Mouse (Mus musculus) gonadal fat pad, adult 2 months (tissue): Measurements from ENCODE around the gene Esam. TPM values are rescaled to one million over a fixed set of nuclear protein-coding genes. Genes with fewer than 3 reads are reported as not detected.

Source experiments
- DNase-seq: peaks from one replicate; pipeline ENCODE4 v3.0.0-alpha.2; 2012; ENCODE audit warnings: low read depth
- polyA plus RNA-seq: library from polyadenylated mRNA; depleted of rRNA; stranded (reverse); fragments of >200 nt; gene quantifications from 2 replicates; pipeline ENCODE4 v1.2.3, GENCODE M21; 2012

Gene Esam
- polyA plus RNA-seq, 1 experiment: 73.5 TPM

DNA sequence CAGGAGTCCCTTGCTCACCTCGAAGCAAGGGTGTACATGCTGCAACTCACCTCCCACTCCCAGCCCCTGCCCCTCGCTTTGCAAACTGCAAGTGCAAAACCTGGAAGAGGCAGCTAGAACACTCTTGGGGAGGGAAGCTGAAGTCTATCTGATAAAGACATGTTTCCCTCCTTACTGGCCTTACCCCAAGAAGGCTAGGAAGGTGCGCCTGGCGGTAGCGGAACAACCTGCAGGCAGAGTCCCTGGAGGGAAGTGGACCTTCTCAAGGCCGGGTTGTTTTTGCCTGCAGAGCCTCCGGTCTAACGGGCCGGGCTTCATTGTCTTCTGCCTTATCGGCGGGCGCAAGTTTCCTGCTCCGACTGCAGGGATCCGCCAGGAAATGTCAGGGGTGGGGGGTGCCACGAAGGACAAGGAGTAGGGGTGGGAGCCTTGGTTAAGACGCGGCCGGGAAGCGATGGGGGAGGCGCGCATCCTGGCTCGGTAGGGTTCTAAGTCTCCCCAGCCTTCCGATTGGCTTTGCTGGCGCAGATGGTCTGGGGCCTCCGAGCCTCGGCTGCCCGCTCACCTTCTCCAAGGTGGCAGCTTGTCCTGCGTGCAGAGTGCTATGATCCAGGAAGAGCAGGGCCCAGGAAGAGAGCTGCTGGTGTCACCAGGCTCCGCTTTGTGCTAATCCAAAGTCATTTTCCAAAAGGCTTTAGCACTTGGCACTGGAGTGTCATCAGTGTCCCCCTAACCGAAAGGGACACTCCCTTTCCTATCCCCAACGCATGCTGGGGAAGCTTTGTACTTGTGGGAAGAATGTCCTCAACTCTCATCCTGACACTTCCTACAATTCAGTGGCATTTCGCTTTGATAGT is 2.4 kb downstream of the Esam start:
- no peak for DNase-seq

- no peak for DNase-seq
These were observed 3.2 kb downstream of the Esam start for GRCm38 (mm10) chr9:37530888-37531705.

DNA sequence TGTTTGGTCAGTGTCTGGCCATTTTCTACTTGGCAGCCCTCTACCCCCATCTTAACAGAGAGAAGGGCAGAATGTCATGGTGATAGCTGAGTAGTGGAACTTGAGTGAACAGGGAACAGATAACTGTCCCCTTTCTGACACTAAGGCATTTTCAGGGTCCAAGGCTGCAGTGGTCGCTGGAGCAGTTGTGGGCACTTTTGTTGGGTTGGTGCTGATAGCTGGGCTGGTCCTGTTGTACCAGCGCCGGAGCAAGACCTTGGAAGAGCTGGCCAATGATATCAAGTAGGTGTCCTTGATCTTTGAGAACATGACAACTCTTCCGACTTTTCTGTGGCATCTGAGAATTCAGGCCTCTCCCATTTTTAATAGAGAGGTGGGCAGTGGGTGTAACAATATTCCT is 9.0 kb downstream of the Esam start:
- DNase-seq: no peak

GRCm38 (mm10) chr9:37537658-37538250 is 9.9 kb downstream of the Esam start:
- no peak for DNase-seq

DNA sequence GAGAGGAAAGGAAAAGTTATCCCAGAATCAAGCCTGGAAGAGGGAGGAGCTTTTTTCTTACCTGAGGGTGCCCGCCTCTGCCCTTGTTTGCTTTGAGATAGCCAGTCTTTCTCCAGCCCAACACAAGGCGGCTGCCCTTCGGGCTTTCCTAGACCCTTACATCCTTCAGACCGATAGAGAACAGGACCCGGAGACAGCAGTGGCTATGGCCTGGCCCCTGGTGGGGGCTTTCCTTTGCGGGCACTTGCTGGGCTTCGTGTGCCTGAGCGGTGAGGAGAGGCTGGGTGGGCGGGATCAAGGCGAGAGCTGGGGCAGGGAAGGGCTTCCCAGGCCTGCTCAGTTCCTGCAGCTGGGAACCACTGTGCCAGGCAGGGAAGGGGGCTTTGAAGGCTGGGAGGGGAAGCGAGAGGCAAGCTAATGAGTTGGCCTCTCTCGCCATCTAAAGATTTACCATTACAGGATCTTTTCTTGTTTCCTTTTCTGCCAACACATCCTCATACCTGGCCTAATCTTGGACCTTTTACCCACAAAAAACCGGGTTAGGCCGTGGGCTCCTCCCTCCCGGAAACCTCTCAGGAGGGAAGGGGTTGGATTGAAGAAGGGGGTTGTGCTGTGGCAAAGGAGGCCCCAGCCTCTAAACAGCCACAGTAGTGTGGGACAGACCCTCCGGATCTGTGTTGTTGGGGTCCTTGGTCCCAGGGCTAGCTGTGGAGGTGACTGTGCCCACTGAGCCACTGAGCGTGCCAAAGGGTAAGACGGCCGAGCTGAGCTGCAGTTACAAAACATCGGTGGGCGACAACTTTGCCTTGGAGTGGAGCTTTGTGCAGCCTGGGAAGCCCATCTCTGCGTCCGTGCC is 11.5 kb downstream of the Esam start, which contains the start of gene Vsig2:
Gene Vsig2, plus strand, starts transcription at position 86 of the 856 bp plus-strand sequence.
- DNase-seq: no peak

- DNase-seq: no peak
These were observed 12.3 kb downstream of the Esam start for GRCm38 (mm10) chr9:37540226-37540625.

- no peak for DNase-seq
These were observed 13.1 kb downstream of the Esam start for GRCm38 (mm10) chr9:37540701-37541575.

GRCm38 (mm10) chr9:37541851-37542642 is 14.2 kb downstream of the Esam start:
- no peak for DNase-seq

GRCm38 (mm10) chr9:37543869-37544440 is 16.1 kb downstream of the Esam start:
- no peak for DNase-seq

DNA sequence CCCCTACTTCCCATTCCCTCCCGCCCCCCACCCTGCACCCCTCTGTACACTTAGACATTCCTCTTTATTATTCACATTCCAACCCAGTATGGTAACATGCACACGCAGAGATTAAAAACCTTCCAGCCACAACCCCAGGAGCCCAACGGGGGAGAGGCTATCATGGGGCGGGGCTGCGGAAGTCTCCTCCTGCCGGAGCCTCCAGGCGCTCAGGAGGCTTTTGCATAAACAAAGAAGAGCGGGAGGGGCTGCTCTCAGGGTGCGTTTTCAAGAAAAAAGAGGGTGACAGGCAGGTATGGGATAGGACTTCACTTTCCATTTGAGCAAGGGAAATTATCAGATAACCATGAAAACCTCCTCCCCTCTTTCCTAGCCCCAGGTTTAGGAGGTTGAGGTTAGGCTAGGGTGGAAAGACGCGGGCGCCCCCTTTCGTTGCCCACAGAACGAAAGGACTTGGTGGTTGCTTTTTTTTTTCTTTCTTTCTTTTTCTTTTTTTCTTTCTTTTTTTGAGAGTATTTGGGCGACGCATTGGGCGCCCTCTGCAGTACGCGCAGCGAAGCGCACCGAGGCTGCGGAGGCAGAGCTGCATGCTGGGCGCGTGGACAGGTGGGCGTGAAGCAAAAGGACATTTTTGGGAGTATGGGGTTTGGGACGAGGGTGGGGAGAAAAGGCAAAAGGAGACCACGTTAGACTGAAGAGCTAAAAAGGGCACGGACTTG is 16.7 kb downstream of the Esam start:
- no peak for DNase-seq

DNA sequence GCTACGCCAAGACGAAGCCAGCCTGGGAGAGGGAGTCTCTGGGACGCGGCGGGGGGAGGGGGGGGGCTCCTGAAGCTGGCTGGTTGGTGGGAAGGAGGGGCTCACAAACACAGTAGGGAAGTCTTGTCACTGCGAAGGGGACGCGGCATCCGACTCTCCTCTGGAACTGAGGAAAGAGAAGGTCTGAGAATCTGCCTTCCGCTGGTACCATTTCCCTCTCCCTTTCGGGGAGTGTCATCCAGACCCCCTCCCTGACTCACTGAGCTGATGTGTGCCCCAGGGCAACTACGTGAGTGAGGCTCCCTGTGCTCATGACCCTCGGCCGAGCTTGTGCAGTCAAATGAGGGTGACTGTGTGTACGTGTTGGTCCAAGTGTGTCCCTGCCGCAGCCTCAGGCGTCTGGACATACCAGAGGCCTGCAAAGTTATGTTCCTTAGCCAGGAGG is 17.3 kb downstream of the Esam start:
- DNase-seq: no peak

- no peak for DNase-seq
These were observed 18.1 kb downstream of the Esam start for GRCm38 (mm10) chr9:37545847-37546452.

- DNase-seq: no peak
These were observed 19.0 kb downstream of the Esam start for GRCm38 (mm10) chr9:37546889-37547288.

- no peak for DNase-seq
These were observed 22.6 kb downstream of the Esam start for GRCm38 (mm10) chr9:37550435-37550834.

DNA sequence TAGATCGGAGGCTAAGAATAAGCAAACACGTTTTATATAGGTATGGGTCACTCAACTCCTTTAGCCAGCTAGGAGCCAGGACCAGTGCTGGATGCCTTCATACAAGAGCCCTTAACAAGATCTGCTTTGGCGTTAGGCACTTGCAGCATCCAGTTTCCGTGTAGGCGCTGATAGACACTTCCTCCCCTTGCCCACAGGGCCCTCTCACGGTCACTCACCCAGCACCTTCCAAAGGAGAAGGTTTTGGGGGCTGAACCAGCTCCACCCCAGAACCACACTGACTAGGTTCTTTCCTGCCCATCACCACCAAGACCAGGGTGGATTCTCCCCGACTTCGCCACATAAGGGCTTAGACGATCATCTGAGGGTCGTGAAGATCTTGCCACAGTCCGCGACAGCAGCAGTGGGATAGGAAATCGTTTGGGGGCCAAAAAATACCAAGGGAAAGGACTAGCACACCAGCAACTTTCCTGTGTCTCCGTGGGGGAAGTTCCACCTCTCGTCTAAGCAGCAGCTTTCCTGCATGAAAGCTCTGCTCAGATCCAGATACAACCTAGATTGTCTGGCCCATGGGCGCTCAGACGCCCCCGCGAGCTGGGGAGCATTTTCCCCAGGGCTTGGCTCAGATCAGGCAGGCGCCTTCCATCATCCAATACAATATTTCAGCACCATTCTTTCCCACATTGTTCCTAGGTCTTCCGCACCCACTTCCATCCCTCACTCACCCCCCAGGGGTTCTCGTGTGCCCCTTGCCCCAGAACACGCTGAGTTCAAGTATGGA is 24.1 kb downstream of the Esam start:
- no peak for DNase-seq

DNA sequence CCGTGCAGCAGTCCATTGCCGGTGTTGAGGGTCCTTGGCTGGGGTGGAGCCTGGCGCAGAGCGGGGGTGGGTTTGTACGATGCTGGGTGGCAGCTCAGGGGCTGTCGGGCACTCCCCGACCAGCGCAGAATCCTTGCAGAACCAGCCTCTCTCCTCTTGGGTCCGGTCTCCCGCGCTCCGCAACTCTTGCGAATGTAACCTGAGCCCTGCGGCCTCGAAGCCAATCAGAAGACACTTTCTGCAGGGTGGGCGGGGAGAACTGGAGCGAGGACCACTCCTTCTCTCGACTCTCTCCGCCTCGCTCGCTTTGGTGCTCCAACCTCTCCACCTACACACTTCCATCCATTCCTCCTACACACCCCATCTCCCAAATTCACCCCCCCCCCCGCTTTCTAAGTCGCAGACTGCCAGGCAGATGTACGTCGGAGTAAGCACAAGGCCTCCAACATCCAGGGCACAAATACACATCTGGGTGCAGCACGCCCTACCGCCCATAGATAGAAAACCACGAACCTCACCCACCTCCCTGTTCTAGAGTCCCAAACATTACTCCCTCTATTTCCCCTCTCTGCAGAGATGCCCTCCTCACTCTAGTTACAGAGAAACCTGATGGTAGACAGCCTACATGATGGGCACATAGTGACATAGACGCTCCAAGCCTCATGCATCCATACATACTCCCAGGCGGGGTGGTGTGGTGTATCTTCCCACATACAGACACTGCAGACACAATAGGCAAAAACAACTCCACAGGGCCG is 24.8 kb downstream of the Esam start, which contains the start of gene Nrgn:
Gene Nrgn, minus strand, starts transcription at position 369 of the 758 bp plus-strand sequence.
- DNase-seq: no peak
